Mouse (Mus musculus) testis, adult 2 months (tissue): Measurements from ENCODE around the gene Ergic1. TPM values are rescaled to one million over a fixed set of nuclear protein-coding genes. Genes with fewer than 3 reads are reported as not detected.

ENCODE experiments used
- H3K27ac ChIP-seq: fragments of 200-500 bp; 2 replicates; pipeline ENCODE4 v1.5.1; 2012; ENCODE audit warnings: low read depth, low read length; ENCODE audit not compliant: control insufficient read depth, insufficient read depth
- H3K27me3 ChIP-seq: fragments of 200-500 bp; 2 replicates; pipeline ENCODE4 v1.6.1; 2012; ENCODE audit warnings: mild to moderate bottlenecking, low read length, moderate library complexity; ENCODE audit not compliant: control insufficient read depth, insufficient read depth
- H3K36me3 ChIP-seq: fragments of 200-500 bp; 2 replicates; pipeline ENCODE4 v1.6.1; 2012; ENCODE audit warnings: mild to moderate bottlenecking, low read length; ENCODE audit not compliant: control insufficient read depth, insufficient read depth
- H3K4me1 ChIP-seq: fragments of 200-500 bp; 2 replicates; pipeline ENCODE4 v1.6.1; 2012; ENCODE audit warnings: low read length; ENCODE audit not compliant: control insufficient read depth, insufficient read depth
- H3K4me3 ChIP-seq: fragments of 200-500 bp; 2 replicates; pipeline ENCODE4 v1.5.1; 2012; ENCODE audit warnings: low read depth, mild to moderate bottlenecking, low read length, moderate library complexity, mixed read lengths; ENCODE audit not compliant: control insufficient read depth
- CTCF ChIP-seq: fragments of 200-500 bp; IDR thresholded peaks from 2 replicates; pipeline ENCODE4 v1.5.1; 2012; ENCODE audit warnings: low read depth, mild to moderate bottlenecking, inconsistent platforms, low read length, moderate library complexity; ENCODE audit not compliant: control insufficient read depth, insufficient read depth, insufficient replicate concordance
- POLR2A ChIP-seq: fragments of 200-500 bp; IDR thresholded peaks from 2 replicates; pipeline ENCODE4 v1.6.1; 2012; ENCODE audit warnings: low read depth, mild to moderate bottlenecking, inconsistent platforms, low read length, moderate library complexity; ENCODE audit not compliant: control insufficient read depth
- polyA plus RNA-seq: library from polyadenylated mRNA; depleted of rRNA; stranded (reverse); fragments of >200 nt; gene quantifications from 2 replicates; pipeline ENCODE4 v1.2.3, GENCODE M21; 2012

Ergic1 gene
- polyA plus RNA-seq, 1 experiment: 115 TPM

GRCm38 (mm10) chr17:26628936-26629335 lies 67.6 kb downstream of the Ergic1 start:
- TF ChIP-seq CTCF (no peak), POLR2A (no peak)
- Histone ChIP-seq H3K27me3 (no peaks in the 10 kb centered on the region), H3K27ac (no peak overlapping the region), H3K36me3 (no peaks in the 10 kb centered on the region; the same call in 1 of the 2 replicates), H3K4me3 (no peak overlapping the region), H3K4me1 (no peaks in the 10 kb centered on the region)

- TF ChIP-seq POLR2A: no peak
- no peak for TF ChIP-seq CTCF
- Histone ChIP-seq H3K4me3 (no peak overlapping the region), H3K4me1 (no peaks in the 10 kb centered on the region), H3K27ac (no peak overlapping the region), H3K36me3 (no peaks in the 10 kb centered on the region), H3K27me3 (no peaks in the 10 kb centered on the region)
Measured at GRCm38 (mm10) chr17:26631811-26632327, 70.6 kb downstream of the Ergic1 start.

DNA sequence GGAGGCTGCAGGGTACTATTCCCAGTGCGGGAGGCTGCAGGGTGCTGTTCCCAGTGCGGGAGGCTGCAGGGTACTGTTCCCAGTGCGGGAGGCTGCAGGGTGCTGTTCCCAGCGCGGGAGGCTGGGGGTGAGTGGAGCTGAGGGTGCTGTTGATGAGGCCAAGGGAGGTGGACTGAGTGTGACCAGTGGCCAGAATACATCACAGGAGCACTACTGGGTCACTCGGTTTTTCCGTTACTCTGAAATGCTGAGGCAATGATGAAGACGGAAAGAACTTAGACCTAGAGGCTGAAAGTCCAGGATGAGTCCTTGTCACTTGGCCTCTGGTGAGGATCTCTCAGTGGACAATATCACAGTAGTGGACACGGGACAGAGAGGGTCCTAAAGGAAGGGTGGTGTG lies 71.9 kb downstream of the Ergic1 start:
- TF ChIP-seq CTCF (no peak), POLR2A (no peak)
- no peak overlapping the region for H3K4me3 ChIP-seq
- no peaks in the 10 kb centered on the region for H3K36me3 ChIP-seq

DNA sequence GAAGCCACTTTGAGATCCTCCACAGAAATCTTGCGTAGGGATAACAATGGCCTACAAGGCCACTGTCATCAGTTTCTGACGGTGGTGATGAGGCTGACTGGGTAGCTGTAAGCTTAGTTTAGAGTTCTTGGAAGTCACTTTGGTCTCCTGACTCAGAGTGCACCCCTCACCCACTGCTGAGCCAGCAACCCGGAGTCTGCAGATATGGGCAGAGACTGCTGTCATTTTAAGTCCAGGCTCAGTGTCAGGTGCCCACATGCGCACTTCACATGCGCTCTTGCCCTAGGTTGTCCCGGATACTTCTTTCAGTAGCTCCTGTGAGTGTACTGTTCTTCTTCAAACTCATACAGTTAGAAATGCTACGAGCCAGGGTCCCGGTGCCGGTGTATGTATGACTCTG lies 72.6 kb downstream of the Ergic1 start:
- no peaks in the 10 kb centered on the region for H3K36me3 ChIP-seq

More for the DNA sequence above, 71.9 kb downstream of the Ergic1 start:
- peaks cover 2% of the 10 kb centered on the region; the same call in 1 of the 2 replicates for H3K4me1 ChIP-seq
- H3K27ac ChIP-seq: no peak overlapping the region
- H3K27me3 ChIP-seq: no peaks in the 10 kb centered on the region

DNA sequence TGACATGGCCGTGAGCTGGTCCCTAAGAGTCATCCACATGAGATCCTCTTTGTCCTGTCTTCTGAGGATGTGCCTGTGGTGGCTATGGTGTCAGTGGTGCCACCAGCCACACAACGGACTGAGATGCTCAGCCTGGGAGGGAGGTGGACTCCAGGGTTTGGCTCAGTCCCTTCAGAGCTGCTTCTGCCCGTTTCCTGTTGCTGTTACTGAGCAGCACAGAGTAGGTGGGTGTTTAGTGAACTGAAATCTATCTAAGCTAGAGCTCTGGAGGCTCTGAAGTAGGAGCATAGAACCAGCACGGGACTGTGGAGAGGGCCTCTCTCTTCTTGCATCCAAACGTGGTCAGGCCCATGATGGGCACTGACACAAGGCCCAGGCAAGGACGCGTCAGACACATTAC lies 73.2 kb downstream of the Ergic1 start:
- Histone ChIP-seq H3K27me3 (no peaks in the 10 kb centered on the region), H3K4me1 (peaks cover 2% of the 10 kb centered on the region; the same call in 1 of the 2 replicates), H3K4me3 (no peak overlapping the region), H3K36me3 (no peaks in the 10 kb centered on the region), H3K27ac (no peak overlapping the region)
- TF ChIP-seq POLR2A (no peak), CTCF (no peak)

More for the DNA sequence above, 72.6 kb downstream of the Ergic1 start:
- H3K27ac ChIP-seq: no peak overlapping the region
- H3K4me1 ChIP-seq: peaks cover 2% of the 10 kb centered on the region; the same call in 1 of the 2 replicates
- no peak overlapping the region for H3K4me3 ChIP-seq
- no peaks in the 10 kb centered on the region for H3K27me3 ChIP-seq
- TF ChIP-seq POLR2A (no peak), CTCF (no peak)

DNA sequence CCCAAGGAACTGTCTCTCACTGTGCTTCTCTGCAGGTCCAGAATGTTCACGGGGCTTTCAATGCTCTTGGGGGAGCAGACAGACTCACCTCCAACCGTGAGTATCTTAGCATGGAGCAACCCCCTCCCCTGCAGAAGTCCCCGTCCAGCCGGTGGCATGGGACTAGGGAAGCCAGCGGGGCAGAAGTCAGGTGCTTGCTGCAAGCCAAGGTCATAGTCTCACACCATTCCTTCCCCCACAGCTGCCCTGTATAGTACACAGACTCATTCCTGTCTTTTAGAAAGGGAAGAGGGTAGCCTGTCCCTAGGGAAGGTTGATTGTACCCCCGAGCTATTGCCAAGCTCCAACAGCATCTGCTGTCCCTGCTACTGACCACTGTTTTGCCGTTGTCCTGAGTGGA lies 74.7 kb downstream of the Ergic1 start:
- Histone ChIP-seq H3K4me1 (peaks cover 2% of the 10 kb centered on the region; the same call in 1 of the 2 replicates), H3K36me3 (no peaks in the 10 kb centered on the region; the same call in 1 of the 2 replicates)
- TF ChIP-seq CTCF (no peak), POLR2A (no peak)

GRCm38 (mm10) chr17:26637851-26638250 lies 76.6 kb downstream of the Ergic1 start:
- H3K27ac ChIP-seq: no peak overlapping the region
- H3K4me1 ChIP-seq: peaks cover 2% of the 10 kb centered on the region; the same call in 1 of the 2 replicates
- no peaks in the 10 kb centered on the region for H3K27me3 ChIP-seq
- no peak overlapping the region for H3K4me3 ChIP-seq
- no peaks in the 10 kb centered on the region; the same call in 1 of the 2 replicates for H3K36me3 ChIP-seq
- TF ChIP-seq POLR2A (no peak), CTCF (no peak)

More for the DNA sequence above, 74.7 kb downstream of the Ergic1 start:
- no peak overlapping the region for H3K27ac ChIP-seq
- H3K4me3 ChIP-seq: no peak overlapping the region
- H3K27me3 ChIP-seq: no peaks in the 10 kb centered on the region
